Mouse (Mus musculus) kidney, embryonic 16.5 days (tissue): ENCODE data around the gene Olfr683. TPM values are rescaled to one million over a fixed set of nuclear protein-coding genes. Genes with fewer than 3 reads are reported as not detected.
"Not testable (repeated sequence)": the region's sequence is repeated elsewhere in the genome, so short reads cannot be mapped to it uniquely, and the experiment has no call there.

Experiments used
- ATAC-seq: fragments of 200-750 bp; cut with Nextera tagmentation; 2 replicates; pipeline ENCODE4 v1.8.0; 2017; ENCODE audit warnings: moderate TSS enrichment; ENCODE audit not compliant: low FRiP score, low TSS enrichment
- H3K27ac ChIP-seq: fragments of 300-500 bp; sonication (generic); 2 replicates; pipeline ENCODE4 v1.5.1; 2014; ENCODE audit warnings: low read length
- H3K27me3 ChIP-seq: fragments of 300-500 bp; sonication (generic); 2 replicates; pipeline ENCODE4 v1.6.1; 2014; ENCODE audit warnings: low read length, control low read depth, mixed read lengths; ENCODE audit not compliant: insufficient read depth
- H3K36me3 ChIP-seq: fragments of 300-500 bp; sonication (generic); 2 replicates; pipeline ENCODE4 v1.6.1; 2014; ENCODE audit warnings: low read length, control low read depth, mixed read lengths; ENCODE audit not compliant: insufficient read depth
- H3K4me1 ChIP-seq: fragments of 300-500 bp; sonication (generic); 2 replicates; pipeline ENCODE4 v1.6.1; 2014; ENCODE audit warnings: low read length, control low read depth, mixed read lengths; ENCODE audit not compliant: insufficient read depth
- H3K4me2 ChIP-seq: fragments of 300-500 bp; sonication (generic); replicated peaks from 2 replicates; pipeline ENCODE4 v1.6.1; 2014; ENCODE audit warnings: low read depth, low read length
- H3K4me3 ChIP-seq: fragments of 300-500 bp; sonication (generic); 2 replicates; pipeline ENCODE4 v1.5.1; 2014; ENCODE audit warnings: mild to moderate bottlenecking, low read length
- H3K9ac ChIP-seq: fragments of 300-500 bp; sonication (generic); replicated peaks from 2 replicates; pipeline ENCODE4 v1.6.1; 2014; ENCODE audit warnings: low read length
- H3K9me3 ChIP-seq: fragments of 300-500 bp; sonication (generic); 2 replicates; pipeline ENCODE4 v1.6.1; 2016; ENCODE audit warnings: low read length, control low read depth
- WGBS: fragments of 180-500 bp; shearing (Covaris S2); extraction: QIAGEN DNeasy Blood & Tissue Kit; methylation state at CpG from one replicate; pipeline ENCODE4 v1.1.7; 2014; 5-methylcytosine and 5-hydroxymethylcytosine counted together
- polyA plus RNA-seq: library from polyadenylated mRNA; unstranded; fragments of >200 nt; fragmentation: Nextera tagmentation; extraction: Ambion mirVana; gene quantifications from 2 replicates; pipeline ENCODE4 v1.2.1, GENCODE M21; 2015

The Olfr683 gene
- not detected in 2 replicates for polyA plus RNA-seq

- no peak within 1 kb of the TSS for H3K4me3 ChIP-seq
- H3K27me3 ChIP-seq: no peaks in the 10 kb centered on the region
- H3K9me3 ChIP-seq: no peaks in the 10 kb centered on the region
- ATAC-seq: no peak
- no peak within 1 kb of the TSS for H3K27ac ChIP-seq
- no peaks in the 10 kb centered on the region for H3K36me3 ChIP-seq
- H3K4me1 ChIP-seq: no peaks in the 10 kb centered on the region
- no peak within 1 kb of the TSS for H3K9ac ChIP-seq
- 61% methylated on average over 1 of the region's 1 CpGs for WGBS
- H3K4me2 ChIP-seq: no peak within 1 kb of the TSS
Observed at GRCm38 (mm10) chr7:105146912-105147311, at the start of gene Olfr683. TSS of gene Olfr683 (minus strand) at chr7:105147012.

- Histone ChIP-seq H3K4me3 (no peak within 1 kb of the TSS), H3K9ac (no peak within 1 kb of the TSS), H3K4me2 (no peak within 1 kb of the TSS), H3K4me1 (no peaks in the 10 kb centered on the region), H3K27ac (no peak within 1 kb of the TSS), H3K27me3 (no peaks in the 10 kb centered on the region), H3K36me3 (no peaks in the 10 kb centered on the region), H3K9me3 (no peaks in the 10 kb centered on the region)
- no peak for ATAC-seq
- 86% methylated on average over 1 of the region's 1 CpGs for WGBS
Observed at GRCm38 (mm10) chr7:105185912-105186311, 39.1 kb upstream of the Olfr683 start, which contains the start of gene Olfr685. TSS of gene Olfr685 (minus strand) at chr7:105186012.

DNA sequence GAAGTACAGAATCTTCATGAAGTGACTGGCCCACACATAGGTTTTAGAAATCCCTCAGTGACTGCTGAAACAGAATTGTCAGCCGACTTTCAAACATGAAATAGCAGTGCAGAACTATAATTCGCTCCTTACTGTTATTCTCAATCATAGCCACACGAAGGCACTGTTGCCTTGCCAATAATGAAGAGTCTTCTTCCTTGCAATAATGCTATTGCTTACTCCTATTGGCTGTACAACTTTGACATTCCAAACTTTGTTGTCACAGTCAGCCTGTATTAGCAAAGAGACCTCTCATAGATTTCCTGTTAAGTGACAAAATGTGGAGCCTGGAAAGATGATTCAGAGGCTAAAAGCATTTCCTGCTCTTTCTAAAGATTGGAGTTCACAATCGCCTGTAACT lies 24.0 kb upstream of the Olfr683 start:
- H3K4me2 ChIP-seq: no peak overlapping the region
- H3K36me3 ChIP-seq: no peaks in the 10 kb centered on the region
- H3K4me3 ChIP-seq: no peak overlapping the region
- H3K27me3 ChIP-seq: no peaks in the 10 kb centered on the region
- H3K27ac ChIP-seq: no peak overlapping the region
- WGBS: 48% methylated on average over 4 of the region's 4 CpGs
- ATAC-seq: no peak
- H3K4me1 ChIP-seq: no peaks in the 10 kb centered on the region
- H3K9ac ChIP-seq: no peak overlapping the region
- no peaks in the 10 kb centered on the region for H3K9me3 ChIP-seq

DNA sequence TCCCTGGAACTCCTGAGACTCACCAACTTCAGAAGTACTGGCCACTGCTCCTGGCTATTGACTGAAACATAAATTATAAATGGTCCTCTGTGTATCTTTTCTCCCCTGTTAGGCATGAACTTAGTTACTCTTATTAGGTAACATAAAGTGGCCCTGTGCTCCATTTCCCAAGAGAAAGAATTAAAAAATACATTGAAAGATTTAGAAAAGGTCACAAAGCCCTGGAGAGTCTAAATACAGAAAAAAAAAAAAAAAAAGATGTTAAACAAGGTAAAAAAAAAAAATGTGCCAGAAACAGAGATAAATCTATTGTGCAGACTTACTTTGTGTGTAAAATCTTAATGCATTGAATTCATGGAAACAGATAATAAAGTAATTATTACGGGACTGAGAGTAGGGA lies 16.7 kb upstream of the Olfr683 start, which contains the start of gene Olfr684:
Gene Olfr684, minus strand, starts transcription at position 101 of the 400 bp plus-strand sequence.
- 61% methylated on average over 1 of the region's 1 CpGs for WGBS
- Histone ChIP-seq H3K9ac (no peak within 1 kb of the TSS), H3K9me3 (no peaks in the 10 kb centered on the region), H3K27ac (no peak within 1 kb of the TSS), H3K36me3 (no peaks in the 10 kb centered on the region), H3K27me3 (no peaks in the 10 kb centered on the region), H3K4me1 (no peaks in the 10 kb centered on the region), H3K4me3 (no peak within 1 kb of the TSS), H3K4me2 (no peak within 1 kb of the TSS)
- ATAC-seq: no peak

- no peak for ATAC-seq
- no peaks in the 10 kb centered on the region for H3K4me1 ChIP-seq
- no peaks in the 10 kb centered on the region for H3K9me3 ChIP-seq
- H3K4me3 ChIP-seq: no peak overlapping the region
- H3K9ac ChIP-seq: no peak overlapping the region
- no peaks in the 10 kb centered on the region for H3K36me3 ChIP-seq
- H3K27me3 ChIP-seq: no peaks in the 10 kb centered on the region
- H3K27ac ChIP-seq: no peak overlapping the region
- WGBS: 74% methylated on average over 2 of the region's 2 CpGs
- no peak overlapping the region for H3K4me2 ChIP-seq
Observed at GRCm38 (mm10) chr7:105141275-105141674, 5.5 kb downstream of the Olfr683 start.

DNA sequence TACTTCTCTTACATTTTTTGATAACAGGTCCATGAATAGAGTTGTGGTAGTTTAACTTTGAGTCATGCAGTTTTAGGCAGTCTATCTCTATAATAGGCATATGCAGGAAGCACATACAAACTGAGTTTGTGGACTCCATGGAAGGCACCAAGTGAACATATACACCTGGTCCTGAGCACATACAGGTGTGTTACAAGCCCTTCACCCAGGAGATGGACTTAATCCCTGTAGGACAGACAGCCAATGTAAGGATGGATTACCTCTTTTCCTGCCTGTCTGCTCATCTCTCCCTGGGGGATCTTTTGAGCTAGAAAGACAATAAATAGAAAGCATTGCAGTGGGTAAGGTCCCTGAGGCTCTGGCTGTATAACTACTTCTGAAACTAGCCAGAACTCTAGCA lies 30.3 kb downstream of the Olfr683 start, which contains the start of gene Olfr681:
Gene Olfr681, plus strand, starts transcription at position 301 of the 400 bp plus-strand sequence.
- no peak within 1 kb of the TSS for H3K27ac ChIP-seq
- no peak within 1 kb of the TSS for H3K4me3 ChIP-seq
- no peaks in the 10 kb centered on the region for H3K4me1 ChIP-seq
- H3K36me3 ChIP-seq: no peaks in the 10 kb centered on the region
- no peaks in the 10 kb centered on the region for H3K9me3 ChIP-seq
- H3K4me2 ChIP-seq: no peak within 1 kb of the TSS
- H3K27me3 ChIP-seq: no peaks in the 10 kb centered on the region
- ATAC-seq: no peak
- H3K9ac ChIP-seq: no peak within 1 kb of the TSS

GRCm38 (mm10) chr7:105092717-105093116 lies 54.1 kb downstream of the Olfr683 start, which contains the start of gene Olfr680-ps1:
TSS of gene Olfr680-ps1 (minus strand) at chr7:105092817.
- H3K9me3 ChIP-seq, H3K4me3 ChIP-seq, ATAC-seq, H3K4me1 ChIP-seq, H3K9ac ChIP-seq, H3K27ac ChIP-seq, H3K4me2 ChIP-seq, H3K27me3 ChIP-seq, H3K36me3 ChIP-seq: not testable (repeated sequence)

Other genes starting within 250 kb of the Olfr683 start
- gene Olfr667, start 225.5 kb downstream of the Olfr683 start, polyA plus RNA-seq: not detected in 2 replicates
- gene Olfr668, start 219.0 kb downstream of the Olfr683 start, polyA plus RNA-seq: not detected in 2 replicates
- gene Olfr669, start 212.8 kb downstream of the Olfr683 start, polyA plus RNA-seq: not detected in 2 replicates
- not detected in 2 replicates for gene Olfr670, start 184.4 kb downstream of the Olfr683 start, polyA plus RNA-seq
- gene Olfr671, start 167.9 kb downstream of the Olfr683 start, polyA plus RNA-seq: not detected in 2 replicates
- gene Olfr672, start 145.0 kb downstream of the Olfr683 start, polyA plus RNA-seq: not detected in 2 replicates
- not detected in 2 replicates for gene Olfr675, start 118.6 kb downstream of the Olfr683 start, polyA plus RNA-seq
- not detected in 2 replicates for gene Olfr676, start 114.3 kb downstream of the Olfr683 start, polyA plus RNA-seq
- gene Olfr677, start 95.6 kb downstream of the Olfr683 start, polyA plus RNA-seq: not detected in 2 replicates
- not detected in 2 replicates for gene Olfr678, start 82.5 kb downstream of the Olfr683 start, polyA plus RNA-seq
- gene Olfr679, start 65.8 kb downstream of the Olfr683 start, polyA plus RNA-seq: not detected in 2 replicates
- not detected in 2 replicates for gene Olfr680-ps1, start 54.2 kb downstream of the Olfr683 start, polyA plus RNA-seq
- not detected in 2 replicates for gene Olfr681, start 30.2 kb downstream of the Olfr683 start, polyA plus RNA-seq
- gene Olfr684, start 16.6 kb upstream of the Olfr683 start, polyA plus RNA-seq: not detected in 2 replicates
- gene Olfr685, start 39.0 kb upstream of the Olfr683 start, polyA plus RNA-seq: not detected in 2 replicates
- gene Olfr686, start 60.5 kb upstream of the Olfr683 start, polyA plus RNA-seq: not detected in 2 replicates
- gene Olfr688, start 141.1 kb upstream of the Olfr683 start, polyA plus RNA-seq: not detected in 2 replicates
- not detected in 2 replicates for gene Olfr689, start 164.2 kb upstream of the Olfr683 start, polyA plus RNA-seq
- not detected in 2 replicates for gene Olfr690, start 187.1 kb upstream of the Olfr683 start, polyA plus RNA-seq
- not detected in 2 replicates for gene Olfr691, start 195.3 kb upstream of the Olfr683 start, polyA plus RNA-seq
- not detected in 2 replicates for gene Olfr692, start 221.2 kb upstream of the Olfr683 start, polyA plus RNA-seq
- gene Gm5901, start 228.0 kb upstream of the Olfr683 start, polyA plus RNA-seq: not detected in 2 replicates